Mouse (Mus musculus) lung, adult 2 months (tissue): Measurements from ENCODE around the gene Pla2g2f.

Source experiments
- CTCF ChIP-seq: fragments of 200-500 bp; IDR thresholded peaks from 2 replicates; pipeline ENCODE4 v1.5.1; 2011; ENCODE audit warnings: mild to moderate bottlenecking, low read length, control low read depth; ENCODE audit not compliant: insufficient read depth
- POLR2A ChIP-seq: fragments of 200-500 bp; IDR thresholded peaks from 2 replicates; pipeline ENCODE4 v1.6.1; 2011; ENCODE audit warnings: low read depth, mild to moderate bottlenecking, control low read depth, low read length, borderline replicate concordance; ENCODE audit errors: extremely low read depth

DNA sequence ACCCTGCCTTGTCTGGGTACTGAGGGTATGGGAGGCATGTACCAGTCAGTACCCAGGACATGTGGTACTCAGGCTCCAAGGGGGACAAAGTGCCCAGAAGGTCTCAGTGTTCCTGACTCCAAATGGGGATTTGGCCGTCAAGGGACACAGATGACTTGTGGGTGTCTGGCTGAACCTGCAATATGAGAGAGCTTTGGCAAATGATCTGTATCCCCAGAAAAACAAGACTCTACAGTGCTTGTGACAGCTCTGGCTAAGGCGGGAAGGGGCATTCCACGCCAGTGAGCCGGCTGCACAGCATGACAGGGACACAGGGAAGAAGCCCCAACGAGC is 38.2 kb downstream of the Pla2g2f start:
- TF ChIP-seq CTCF: no peak
- no peak for TF ChIP-seq POLR2A
